Mouse (Mus musculus): Measurements from ENCODE around the gene Prps1l3. TPM values are rescaled to one million over a fixed set of nuclear protein-coding genes. Genes with fewer than 3 reads are reported as not detected.

Gene Prps1l3
- polyA plus RNA-seq (2012) = 11.3 and 14.1 TPM in 2 replicates

GRCm38 (mm10) chr12:57230192-57230706 is at the start of gene Prps1l3, which contains the start of gene Mipol1:
Gene Prps1l3, plus strand, starts transcription at chr12:57230412.
Gene Mipol1, plus strand, starts transcription at chr12:57230427.

GRCm38 (mm10) chr12:57197363-57198026 is 32.7 kb upstream of the Prps1l3 start, which contains the start of gene Slc25a21:
Gene Slc25a21, minus strand, starts transcription at chr12:57197472.

Other genes with a start within 250 kb of the Prps1l3 start
- gene Slc25a21, start 32.9 kb upstream of the Prps1l3 start, polyA plus RNA-seq (2012) = 9.8 TPM in 2 replicates
- gene Mipol1, start within 50 bp of the Prps1l3 start, polyA plus RNA-seq (2012) = 1.7 TPM in 2 replicates